Mouse (Mus musculus): ENCODE data around the gene Lhx8.

DNA sequence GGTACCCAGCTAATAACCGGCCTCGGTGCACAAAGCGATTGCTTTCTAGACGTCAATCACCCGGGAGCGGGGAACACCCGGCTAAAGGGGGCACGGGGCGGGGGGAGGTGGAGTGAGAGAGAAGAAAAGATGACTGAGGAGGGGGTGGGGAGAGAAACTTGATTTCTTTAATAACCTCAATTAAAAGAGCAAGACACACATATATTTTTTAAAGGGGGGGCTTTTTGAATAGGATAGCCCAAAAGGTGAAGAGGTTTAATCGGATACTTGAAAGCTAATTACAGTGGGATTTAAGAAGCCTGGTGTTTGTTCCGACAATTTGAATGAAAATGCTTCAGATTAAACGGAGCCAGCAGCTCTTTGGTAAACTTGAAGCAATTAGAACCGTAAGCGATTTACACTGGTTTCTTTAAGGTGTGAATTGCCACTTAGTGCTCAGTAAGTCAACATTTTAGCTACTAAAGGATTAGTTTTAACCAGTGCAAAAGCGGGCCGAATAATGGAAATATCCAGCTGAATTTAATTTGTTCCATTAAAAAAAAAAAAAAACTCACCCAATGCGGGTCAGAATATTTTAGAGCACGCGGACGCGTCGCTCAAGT lies 1.6 kb downstream of the Lhx8 start:
- no peak for TF ChIP-seq POLR2AphosphoS2 (IDR thresholded peaks at IDR 0.05; ENCODE audit: insufficient read length, low read depth)
- TF ChIP-seq POLR2A (IDR thresholded peaks at IDR 0.05; ENCODE audit: insufficient read length, low read depth): no peak
- no peak for TF ChIP-seq MAX (IDR thresholded peaks at IDR 0.05; ENCODE audit: low read depth)
- no peak for TF ChIP-seq USF1 (IDR thresholded peaks at IDR 0.05; ENCODE audit: low read depth)
- TF ChIP-seq TCF12 (IDR thresholded peaks at IDR 0.05; ENCODE audit: insufficient read depth, poor library complexity, severe bottlenecking): no peak
- TF ChIP-seq MYOD1 (IDR thresholded peaks at IDR 0.05; ENCODE audit: control insufficient read depth in 1 of 3, insufficient read length in 2 of 3, low read depth in 2 of 3): no peak
- no peak for TF ChIP-seq E2F4 (IDR thresholded peaks at IDR 0.05; ENCODE audit: insufficient read depth)
- no peak for TF ChIP-seq MYOG (IDR thresholded peaks at IDR 0.05; ENCODE audit: control insufficient read depth in 1 of 3, insufficient read depth in 1 of 3, insufficient read length in 2 of 3, low read depth in 2 of 3)

Data from myocyte (in vitro differentiated cells).